In genomic region chr8:8984829-8985251, GRCm38 (mm10) we compare ENCODE assay signal across 8 mouse cellular contexts.
A peak's percentile ranks its signal among the peaks of the same experiment; 100 is the strongest.
DNase-seq lines count a peak whose midpoint lies in the region; ATAC-seq and TF ChIP-seq lines count a peak whose summit lies in the region.
"Had no signal": no experiment of that assay in that cellular context is flagged by ENCODE, and none has a peak within 500 bp of the region (broad histone marks: within the 10 kb centered on the region; RNA-seq: fewer than 3 reads in every experiment).

No protein-coding gene starts in this region.

- no peak overlapping the region for H3K27ac ChIP-seq in neural tube, embryonic 12.5 days
- H3K27ac ChIP-seq in embryonic facial prominence, embryonic 10.5 days (replicated peaks), result peak overlapping the region; percentile 54; the same call in 1 of the 2 replicates
- H3K27ac ChIP-seq in hindbrain, embryonic 14.5 days, result no peak overlapping the region
- H3K27ac ChIP-seq in left cerebral cortex, adult 2 months, result no peak overlapping the region

- H3K4me3 ChIP-seq in neural tube, embryonic 12.5 days, result no peak overlapping the region
- H3K4me3 ChIP-seq in embryonic facial prominence, embryonic 10.5 days, result no peak overlapping the region; the same call in 1 of the 2 replicates
- H3K4me3 ChIP-seq in hindbrain, embryonic 14.5 days (replicated peaks; ENCODE audit: low read length), result no peak overlapping the region
- H3K4me3 ChIP-seq in left cerebral cortex, adult 2 months, result no peak overlapping the region

- H3K4me1 ChIP-seq in neural tube, embryonic 12.5 days, result 0 out of 2 replicates have a peak, but pooled peaks cover 9% of the 10 kb centered on the region
- peaks cover 33% of the 10 kb centered on the region for H3K4me1 ChIP-seq in embryonic facial prominence, embryonic 10.5 days
- peaks cover 4% of the 10 kb centered on the region for H3K4me1 ChIP-seq in hindbrain, embryonic 14.5 days (replicated peaks; ENCODE audit: control insufficient read depth, insufficient read depth, low read length)

- no peak for TF ChIP-seq CTCF in left cerebral cortex, adult 2 months (IDR thresholded peaks at IDR 0.05)

- intact Hi-C loops in left cerebral cortex, adult 2 months (cut with DNase I), result no loop called here

- DNase-seq in neural tube, embryonic 10.5 days (ENCODE audit: extremely low spot score, low spot score), result no peak
- DNase-seq in embryonic facial prominence, embryonic 10.5 days (ENCODE audit: low spot score), result no peak
- no peak for DNase-seq in hindbrain, embryonic 14.5 days (ENCODE audit: low spot score)
- DNase-seq in splenic B cell, adult 2 months (ENCODE audit: low read depth, low spot score), result peak; percentile 48
- DNase-seq in right cerebral cortex, adult 18-20 months, result no peak
- DNase-seq in left cerebral cortex, adult 2 months (ENCODE audit: extremely low spot score in 1 of 2, low spot score in 2 of 2), result no peak
- DNase-seq: kidney, adult 8-10 months had no signal

- no peaks in the 10 kb centered on the region for H3K9me3 ChIP-seq in neural tube, embryonic 12.5 days
- H3K9me3 ChIP-seq in embryonic facial prominence, embryonic 10.5 days, result 0 out of 2 replicates have a peak, but pooled peaks cover 5% of the 10 kb centered on the region
- no peaks in the 10 kb centered on the region for H3K9me3 ChIP-seq in hindbrain, embryonic 14.5 days (ENCODE audit: control insufficient read depth, low read length)

- H3K27me3 ChIP-seq in neural tube, embryonic 12.5 days (replicated peaks), result no peaks in the 10 kb centered on the region
- peaks cover 5% of the 10 kb centered on the region; the same call in 1 of the 2 replicates for H3K27me3 ChIP-seq in embryonic facial prominence, embryonic 10.5 days (replicated peaks; ENCODE audit: low read depth, poor library complexity, severe bottlenecking)
- no peaks in the 10 kb centered on the region for H3K27me3 ChIP-seq in hindbrain, embryonic 14.5 days (ENCODE audit: control insufficient read depth, insufficient read depth, low read length)
- H3K27me3 ChIP-seq in splenic B cell, adult 2 months (ENCODE audit: control insufficient read depth, insufficient read depth, low read length, poor library complexity, severe bottlenecking), result no peaks in the 10 kb centered on the region

- no peak overlapping the region for H3K9ac ChIP-seq in neural tube, embryonic 12.5 days
- H3K9ac ChIP-seq in hindbrain, embryonic 14.5 days, result no peak overlapping the region

- H3K36me3 ChIP-seq in neural tube, embryonic 12.5 days, result no peaks in the 10 kb centered on the region
- no peaks in the 10 kb centered on the region for H3K36me3 ChIP-seq in embryonic facial prominence, embryonic 10.5 days (replicated peaks)
- H3K36me3 ChIP-seq in hindbrain, embryonic 14.5 days (replicated peaks; ENCODE audit: control insufficient read depth, insufficient read depth), result no peaks in the 10 kb centered on the region
- H3K36me3 ChIP-seq in splenic B cell, adult 2 months (ENCODE audit: control insufficient read depth, insufficient read depth, low read length, poor library complexity, severe bottlenecking), result no peaks in the 10 kb centered on the region

- 39% methylated on average over 11 of the region's 11 CpGs for WGBS in neural tube, embryonic 12.5 days
- 37% methylated on average over 11 of the region's 11 CpGs for WGBS in embryonic facial prominence, embryonic 10.5 days
- WGBS in hindbrain, embryonic 14.5 days, result 25% methylated on average over 11 of the region's 11 CpGs

- no peak for ATAC-seq in neural tube, embryonic 12.5 days (ENCODE audit: low FRiP score, low read depth)
- ATAC-seq in hindbrain, embryonic 14.5 days (ENCODE audit: low FRiP score), result 0 out of 2 replicates have a peak, but pooled peaks have one; percentile 32

- peak overlapping the region; percentile 26 for H3K4me2 ChIP-seq in neural tube, embryonic 12.5 days (replicated peaks)
- peak overlapping the region; percentile 29 for H3K4me2 ChIP-seq in hindbrain, embryonic 14.5 days (replicated peaks)
